Mouse (Mus musculus) gastrocnemius, adult 8-10 months (tissue): ENCODE measurements around the gene Trim7. TPM values are rescaled to one million over a fixed set of nuclear protein-coding genes. Genes with fewer than 3 reads are reported as not detected.
"Not testable (repeated sequence)": the region's sequence is repeated elsewhere in the genome, so short reads cannot be mapped to it uniquely, and the experiment has no call there.

Experiments used
- DNase-seq, 2 experiments: peaks; one replicate each; pipeline ENCODE4 v3.0.0; 2022; ENCODE audit warnings: low spot score in 2 of 2
- total RNA-seq, 4 experiments: library from RNA; stranded (reverse); gene quantifications; 2 replicates each; pipeline ENCODE4 v1.2.4; 2022

Trim7 gene
- 10 to 100 TPM; 25.5 to 30.8 (median 29.7) TPM for total RNA-seq

- not testable (repeated sequence) for DNase-seq
These were observed at the start of gene Trim7, which contains the start of gene Gm12184 for GRCm38 (mm10) chr11:48825979-48826751. Trim7 (plus strand) TSS chr11:48826140. Gm12184 (minus strand) TSS chr11:48826655.

GRCm38 (mm10) chr11:48776664-48777063, 49.3 kb upstream of the Trim7 start:
- DNase-seq = no peak

GRCm38 (mm10) chr11:48777303-48777702, 48.6 kb upstream of the Trim7 start:
- no peak for DNase-seq

GRCm38 (mm10) chr11:48779450-48779849, 46.5 kb upstream of the Trim7 start:
- no peak for DNase-seq

GRCm38 (mm10) chr11:48782243-48782642, 43.7 kb upstream of the Trim7 start:
- no peak for DNase-seq

DNA sequence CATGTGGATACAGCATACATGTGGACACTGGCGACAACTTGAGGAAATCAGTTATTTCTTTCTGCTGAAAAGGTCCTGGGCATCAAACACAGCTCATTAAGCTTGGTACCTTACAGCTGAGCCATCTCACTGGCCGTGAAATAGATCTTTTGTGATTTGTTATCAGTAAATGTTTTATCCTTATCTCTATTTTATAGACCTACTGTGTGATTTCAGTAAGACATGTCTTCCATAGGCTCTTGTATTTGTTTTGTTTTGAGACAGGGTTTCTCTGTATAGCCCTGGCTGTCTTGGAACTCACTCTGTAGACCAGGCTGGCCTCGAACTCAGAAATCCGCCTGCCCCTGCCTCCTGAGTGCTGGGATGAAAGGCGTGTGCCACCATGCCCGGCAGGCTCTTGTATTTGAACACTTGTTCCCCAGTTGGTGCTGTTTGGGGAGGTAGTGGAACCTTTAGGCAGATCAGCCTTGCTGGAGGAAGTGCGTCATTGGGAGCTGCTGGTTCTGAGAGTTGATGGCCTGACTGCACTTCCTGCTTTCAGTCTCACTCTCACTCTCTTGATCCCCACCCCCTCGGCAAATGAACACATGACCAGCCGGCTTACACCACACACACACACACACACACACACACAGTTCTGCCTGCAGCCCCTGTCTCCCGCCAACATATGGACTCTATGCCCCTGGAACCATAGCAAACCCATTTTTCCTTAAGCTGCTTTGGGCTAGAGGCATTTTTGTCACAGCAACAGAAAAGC, 38.3 kb upstream of the Trim7 start:
- DNase-seq = no peak

GRCm38 (mm10) chr11:48788311-48789089, 37.4 kb upstream of the Trim7 start:
- peak; percentile 56 to 59 for DNase-seq

- DNase-seq = no peak
These were observed 36.7 kb upstream of the Trim7 start for GRCm38 (mm10) chr11:48789215-48789614.

- peak; percentile 80 to 81 for DNase-seq
These were observed 35.7 kb upstream of the Trim7 start for GRCm38 (mm10) chr11:48789973-48790823.

GRCm38 (mm10) chr11:48790946-48791345, 35.0 kb upstream of the Trim7 start:
- DNase-seq = no peak

GRCm38 (mm10) chr11:48791894-48792293, 34.0 kb upstream of the Trim7 start:
- DNase-seq = not testable (repeated sequence)

GRCm38 (mm10) chr11:48793184-48793583, 32.8 kb upstream of the Trim7 start:
- no peak for DNase-seq

GRCm38 (mm10) chr11:48795221-48795620, 30.7 kb upstream of the Trim7 start:
- DNase-seq = no peak

DNA sequence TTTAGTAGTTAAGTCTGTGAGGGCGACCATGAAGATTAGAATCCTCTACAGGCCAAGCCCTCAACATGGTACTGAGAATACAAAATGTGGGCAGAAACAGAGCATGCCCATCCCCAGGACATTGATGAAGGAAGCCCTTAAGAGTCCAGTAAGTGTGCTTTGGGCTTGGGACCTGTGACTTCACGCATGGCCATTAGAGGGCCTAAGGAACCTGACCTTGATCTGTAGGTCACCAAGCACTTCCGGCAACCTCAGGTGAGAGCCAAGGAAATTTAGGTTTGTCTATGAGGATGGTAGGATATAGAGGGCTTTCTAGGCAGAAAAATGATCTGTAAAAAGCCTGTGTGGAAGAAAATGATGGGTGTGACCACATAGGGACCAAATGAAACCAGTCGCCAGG, 29.6 kb upstream of the Trim7 start:
- no peak for DNase-seq

DNA sequence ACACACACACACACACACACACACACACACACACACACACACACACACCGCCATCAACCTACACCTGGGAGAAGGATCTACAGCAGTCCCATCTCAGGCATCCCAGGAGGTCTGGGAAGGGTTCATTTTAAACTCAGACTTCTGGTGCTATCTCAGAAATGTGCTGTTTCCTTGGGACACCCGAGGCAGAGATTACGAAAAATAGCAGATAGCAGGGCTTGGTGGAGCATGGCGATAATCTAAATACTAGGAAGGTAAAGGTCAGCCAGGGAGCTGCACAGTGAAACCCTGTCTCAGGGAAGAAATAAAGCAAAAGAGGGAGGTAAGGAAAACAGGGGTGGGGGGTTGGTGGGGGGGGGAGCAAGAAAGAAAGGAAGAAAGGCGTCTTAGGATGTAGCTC, 28.7 kb upstream of the Trim7 start:
- DNase-seq = no peak

- DNase-seq = no peak
These were observed 27.6 kb upstream of the Trim7 start for GRCm38 (mm10) chr11:48798308-48798707.

DNA sequence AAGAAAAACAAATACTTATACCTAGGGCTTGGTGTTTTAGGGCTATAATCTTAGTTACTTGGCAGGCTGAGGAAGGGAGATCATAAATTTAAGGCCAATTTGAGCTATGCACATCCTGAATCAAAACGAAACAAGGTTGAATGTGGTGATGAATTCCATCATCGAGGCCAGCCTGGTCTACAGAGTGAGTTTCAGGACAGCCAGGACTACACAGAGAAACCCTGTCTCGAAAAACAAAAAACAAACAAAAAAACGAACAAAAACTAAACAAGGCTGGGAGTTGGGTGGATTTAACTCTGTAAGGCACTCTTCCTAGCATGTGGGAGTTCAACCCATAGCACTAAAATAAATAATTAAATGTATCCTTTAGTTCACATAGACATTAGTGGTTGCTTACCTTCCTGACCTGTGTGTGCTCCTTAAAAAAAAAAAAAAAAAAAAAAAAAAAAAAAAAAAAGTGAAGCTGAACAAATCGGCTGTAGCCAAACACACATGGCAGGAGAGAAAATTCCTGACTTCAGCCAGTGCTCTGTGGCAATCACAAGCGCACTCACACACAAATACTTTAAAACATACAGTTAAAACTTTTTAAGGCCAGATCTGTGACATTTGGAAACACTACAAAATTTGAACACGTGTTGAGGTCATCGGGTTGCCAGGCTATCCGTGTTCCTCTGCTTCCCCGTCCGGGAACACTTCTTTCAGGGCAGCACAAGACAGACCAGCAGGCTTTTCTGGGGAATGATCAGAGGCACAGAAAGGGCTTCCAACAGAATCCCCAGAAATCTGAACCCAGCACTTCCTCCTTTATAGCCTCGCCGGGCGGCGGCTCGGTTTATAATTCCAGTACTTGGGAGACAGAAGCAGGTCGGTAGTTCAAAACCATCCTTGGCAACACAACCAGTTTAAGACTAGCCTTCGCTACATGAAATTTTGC, 26.7 kb upstream of the Trim7 start:
- DNase-seq = no peak

- peak; percentile 77 to 79 for DNase-seq
These were observed 25.8 kb upstream of the Trim7 start, which contains the start of gene Rack1 for GRCm38 (mm10) chr11:48799921-48800701. Rack1 (plus strand) TSS chr11:48800332.
